Mouse (Mus musculus): Measurements from ENCODE around the gene Cdca7l.

Cdca7l gene

GRCm38 (mm10) chr12:117809327-117810017, 5.4 kb downstream of the Cdca7l start:
- no peak for DNase-seq (ENCODE audit: low read depth)

- DNase-seq (ENCODE audit: low read depth): no peak
Observed at GRCm38 (mm10) chr12:117810074-117810473, 6.0 kb downstream of the Cdca7l start.

GRCm38 (mm10) chr12:117820138-117820858, 16.2 kb downstream of the Cdca7l start:
- peak; percentile 60 for DNase-seq (ENCODE audit: low read depth)

GRCm38 (mm10) chr12:117820859-117821221, 16.8 kb downstream of the Cdca7l start:
- peak; percentile 37 for DNase-seq (ENCODE audit: low read depth)

GRCm38 (mm10) chr12:117821394-117821793, 17.3 kb downstream of the Cdca7l start:
- no peak for DNase-seq (ENCODE audit: low read depth)

GRCm38 (mm10) chr12:117828350-117828749, 24.3 kb downstream of the Cdca7l start:
- DNase-seq (ENCODE audit: low read depth): no peak

GRCm38 (mm10) chr12:117831351-117831961, 27.4 kb downstream of the Cdca7l start:
- no peak for DNase-seq (ENCODE audit: low read depth)

- DNase-seq (ENCODE audit: low read depth): no peak
Observed at GRCm38 (mm10) chr12:117832190-117832589, 28.1 kb downstream of the Cdca7l start.

- DNase-seq (ENCODE audit: low read depth): peak; percentile 11
Observed at GRCm38 (mm10) chr12:117834652-117835051, 30.6 kb downstream of the Cdca7l start.

- no peak for DNase-seq (ENCODE audit: low read depth)
Observed at GRCm38 (mm10) chr12:117835371-117835770, 31.3 kb downstream of the Cdca7l start.

GRCm38 (mm10) chr12:117837376-117837775, 33.3 kb downstream of the Cdca7l start:
- no peak for DNase-seq (ENCODE audit: low read depth)

- no peak for DNase-seq (ENCODE audit: low read depth)
Observed at GRCm38 (mm10) chr12:117840705-117841104, 36.6 kb downstream of the Cdca7l start.

- no peak for DNase-seq (ENCODE audit: low read depth)
Observed at GRCm38 (mm10) chr12:117842676-117843075, 38.6 kb downstream of the Cdca7l start.

GRCm38 (mm10) chr12:117843302-117844074, 39.4 kb downstream of the Cdca7l start:
- peak; percentile 80 for DNase-seq (ENCODE audit: low read depth)

- no peak for DNase-seq (ENCODE audit: low read depth)
Observed at GRCm38 (mm10) chr12:117844075-117844408, 40.0 kb downstream of the Cdca7l start.

GRCm38 (mm10) chr12:117844917-117845316, 40.8 kb downstream of the Cdca7l start:
- peak; percentile 15 for DNase-seq (ENCODE audit: low read depth)

- no peak for DNase-seq (ENCODE audit: low read depth)
Observed at GRCm38 (mm10) chr12:117848621-117849020, 44.5 kb downstream of the Cdca7l start.

- no peak for DNase-seq (ENCODE audit: low read depth)
Observed at GRCm38 (mm10) chr12:117850472-117850871, 46.4 kb downstream of the Cdca7l start.

- peak; percentile 70 for DNase-seq (ENCODE audit: low read depth)
Observed at GRCm38 (mm10) chr12:117853316-117853715, 49.2 kb downstream of the Cdca7l start.

GRCm38 (mm10) chr12:117857023-117857422, 52.9 kb downstream of the Cdca7l start:
- DNase-seq (ENCODE audit: low read depth): no peak

- DNase-seq (ENCODE audit: low read depth): no peak
Observed at GRCm38 (mm10) chr12:117857884-117858283, 53.8 kb downstream of the Cdca7l start.

- DNase-seq (ENCODE audit: low read depth): no peak
Observed at GRCm38 (mm10) chr12:117860840-117861239, 56.8 kb downstream of the Cdca7l start.

All from naive thymus-derived CD4-positive, alpha-beta T cell, adult 2 months (primary cell).